Mouse (Mus musculus) layer of hippocampus, adult 2 months (tissue): Measurements from ENCODE around the gene Tgfb2. TPM values are rescaled to one million over a fixed set of nuclear protein-coding genes. Genes with fewer than 3 reads are reported as not detected.

Experiments used
- DNase-seq, 2 experiments: peaks; one replicate each; pipeline ENCODE4 v3.0.0; 2022; ENCODE audit warnings: low spot score in 2 of 2
- H3K27ac ChIP-seq: fragments of 200-600 bp; 2 replicates; pipeline ENCODE4 v1.8.1; 2022
- H3K4me3 ChIP-seq: fragments of 200-600 bp; 2 replicates; pipeline ENCODE4 v1.8.1; 2022; ENCODE audit warnings: mild to moderate bottlenecking
- CTCF ChIP-seq: fragments of 200-600 bp; conservative IDR thresholded peaks from 2 replicates; pipeline ENCODE4 v1.8.1; 2022; ENCODE audit warnings: antibody characterized with exemption, mild to moderate bottlenecking, moderate library complexity
- total RNA-seq, 2 experiments: library from RNA; stranded (reverse); gene quantifications; 2 replicates each; pipeline ENCODE4 v1.2.3; 2021

Tgfb2 gene
- total RNA-seq, 2 experiments from 2014 or later: 27.0 to 35.4 TPM

DNA sequence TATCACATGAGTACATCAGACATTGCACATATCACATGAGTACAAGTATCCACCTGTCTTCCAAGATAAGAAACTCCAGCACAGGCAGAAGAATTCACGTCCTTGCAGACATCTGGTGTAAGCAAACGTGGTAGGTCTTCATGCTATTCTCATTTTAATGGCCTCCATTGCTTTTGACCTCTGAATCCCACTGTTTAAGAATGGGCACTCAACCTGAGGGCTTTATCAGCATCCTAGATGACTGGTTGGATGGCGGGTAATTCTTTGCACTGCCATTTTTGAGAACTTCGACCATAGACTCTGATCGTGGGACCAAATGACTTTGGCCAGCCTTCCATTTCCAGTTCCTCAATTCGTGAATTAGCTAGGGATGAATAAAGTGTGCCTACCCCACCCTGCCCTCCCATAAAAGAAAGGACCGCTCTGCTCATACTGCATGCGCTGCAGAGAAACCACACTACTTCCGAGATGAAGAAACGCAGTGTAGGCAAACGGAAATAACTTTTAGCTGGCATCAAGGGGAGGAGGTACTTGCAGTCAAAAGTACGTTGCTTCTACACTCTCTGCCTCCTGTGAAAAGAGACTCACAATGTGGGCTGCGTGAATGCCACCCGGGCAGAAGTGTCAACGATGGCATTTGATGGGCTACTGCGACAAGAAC is 48.1 kb downstream of the Tgfb2 start:
- Histone ChIP-seq H3K4me3 (no peak overlapping the region), H3K27ac (no peak overlapping the region)
- TF ChIP-seq CTCF: no peak
- no peak for DNase-seq

DNA sequence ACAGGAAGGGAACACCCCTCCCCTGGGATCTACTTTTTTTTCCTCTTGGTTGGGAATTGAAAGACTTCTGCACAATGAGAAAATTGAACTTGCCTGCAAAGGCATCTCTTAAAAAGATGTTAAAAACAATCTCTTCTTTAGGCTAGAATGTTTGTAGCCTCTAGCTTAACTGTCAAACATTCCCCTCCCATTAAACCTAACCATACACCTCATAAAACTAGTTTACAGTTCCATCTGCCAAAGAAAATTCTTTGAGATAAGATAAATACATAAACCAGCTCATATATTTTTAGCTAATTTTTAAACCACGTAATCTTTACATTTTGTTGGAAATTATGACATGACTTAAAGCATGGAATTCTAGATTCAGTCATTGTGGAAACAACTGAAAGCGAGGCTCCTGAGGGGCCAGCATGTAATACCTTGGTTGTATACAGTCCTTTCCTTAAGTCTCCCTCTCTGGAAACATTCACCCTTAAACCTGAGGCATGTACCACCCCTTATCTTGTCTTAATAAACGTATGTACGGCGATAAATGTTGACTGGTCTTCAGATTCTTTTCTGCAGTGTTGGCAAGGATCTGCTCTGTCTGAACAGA is 49.0 kb downstream of the Tgfb2 start:
- Histone ChIP-seq H3K27ac (no peak overlapping the region), H3K4me3 (no peak overlapping the region)
- DNase-seq: no peak
- TF ChIP-seq CTCF: no peak

DNA sequence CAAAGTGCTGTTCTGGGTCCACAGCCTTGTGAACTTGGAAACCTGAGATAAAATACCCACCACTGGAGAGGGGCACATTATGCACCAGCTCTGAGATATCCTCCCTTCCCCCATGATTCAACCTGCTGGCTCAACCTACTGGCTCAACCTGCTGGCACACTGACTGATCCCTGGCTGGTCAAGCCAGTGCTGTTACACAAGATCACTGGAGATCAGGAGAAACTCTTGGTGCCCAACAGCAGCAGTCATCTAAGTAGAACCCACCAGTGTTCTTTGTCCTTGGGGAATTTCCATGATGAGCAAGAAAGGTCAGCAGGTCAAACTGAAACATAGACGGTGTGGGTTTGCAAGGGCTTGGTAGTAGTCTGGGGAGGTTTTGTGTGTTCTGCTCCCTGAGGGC is 49.6 kb downstream of the Tgfb2 start:
- H3K27ac ChIP-seq: peak overlapping the region; percentile 53; the same call in 1 of the 2 replicates
- TF ChIP-seq CTCF: no peak

DNA sequence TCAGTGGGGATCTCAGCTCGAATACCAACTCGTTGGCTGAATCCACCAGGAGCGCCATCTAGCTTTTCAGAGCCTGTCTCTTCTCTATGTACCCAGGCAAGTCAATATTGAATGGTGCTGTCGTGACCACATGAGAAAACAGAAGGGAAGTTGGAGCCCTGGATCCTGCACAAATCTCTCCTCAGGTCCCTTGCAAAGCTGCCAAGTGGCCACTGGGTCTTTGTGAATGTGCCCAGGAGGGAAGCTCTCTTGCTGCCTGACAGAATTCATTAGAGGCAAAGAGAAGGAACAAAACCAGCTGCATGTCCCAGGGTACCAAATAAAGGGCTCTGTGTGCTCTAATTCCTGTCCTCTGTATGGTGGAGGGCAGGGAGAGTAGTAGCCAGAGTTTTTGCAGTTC is 50.7 kb downstream of the Tgfb2 start:
- TF ChIP-seq CTCF: peak; percentile 52
- H3K27ac ChIP-seq: peak overlapping the region; percentile 53; the same call in 1 of the 2 replicates
- peak; percentile 29 to 44 for DNase-seq
- H3K4me3 ChIP-seq: no peak overlapping the region

More for the DNA sequence above, 49.6 kb downstream of the Tgfb2 start:
- no peak for DNase-seq
- no peak overlapping the region for H3K4me3 ChIP-seq

DNA sequence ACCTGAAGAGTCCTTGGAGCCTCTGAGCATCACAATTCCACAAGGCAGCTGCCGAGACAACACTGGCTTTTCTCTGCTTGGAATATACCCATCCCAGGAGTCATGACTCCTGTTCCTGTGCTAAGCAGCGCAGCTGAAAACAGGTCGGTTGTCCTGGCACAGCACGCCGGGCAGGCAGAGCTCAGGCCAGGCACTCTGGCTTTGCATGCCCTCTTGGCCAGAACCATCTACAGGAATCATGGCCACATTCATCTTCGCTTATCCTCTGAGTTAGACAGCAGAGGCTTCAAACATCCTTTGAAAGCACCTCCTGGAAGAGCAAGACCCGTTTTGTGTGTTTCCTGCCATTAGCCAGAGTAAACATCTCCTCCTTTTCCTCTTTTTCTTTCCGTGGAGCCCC is 53.6 kb downstream of the Tgfb2 start:
- DNase-seq: no peak
- TF ChIP-seq CTCF: no peak
- H3K27ac ChIP-seq: 0 out of 2 replicates have a peak overlapping the region, but pooled peaks have one; percentile 39
- no peak overlapping the region for H3K4me3 ChIP-seq

DNA sequence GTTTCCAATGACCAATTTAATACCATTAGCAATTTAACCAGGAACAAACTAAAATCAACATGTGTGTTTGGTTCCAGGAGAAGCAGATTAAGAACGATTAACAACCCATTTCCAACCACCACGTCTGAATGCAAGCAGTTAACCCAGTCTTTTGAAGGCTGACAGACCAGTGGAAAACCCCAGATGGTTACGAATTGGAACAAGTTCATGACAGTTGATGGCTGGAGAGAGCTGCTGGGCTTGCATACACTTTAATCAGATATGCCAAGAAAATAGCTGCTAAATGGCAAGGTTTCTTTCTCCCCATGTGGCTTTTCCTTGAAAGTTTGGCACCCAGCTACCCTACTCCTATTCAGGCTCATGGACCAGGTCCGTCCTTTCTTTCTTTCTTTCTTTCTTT is 55.8 kb downstream of the Tgfb2 start:
- TF ChIP-seq CTCF: no peak
- DNase-seq: no peak
- H3K4me3 ChIP-seq: no peak overlapping the region
- no peak overlapping the region for H3K27ac ChIP-seq

DNA sequence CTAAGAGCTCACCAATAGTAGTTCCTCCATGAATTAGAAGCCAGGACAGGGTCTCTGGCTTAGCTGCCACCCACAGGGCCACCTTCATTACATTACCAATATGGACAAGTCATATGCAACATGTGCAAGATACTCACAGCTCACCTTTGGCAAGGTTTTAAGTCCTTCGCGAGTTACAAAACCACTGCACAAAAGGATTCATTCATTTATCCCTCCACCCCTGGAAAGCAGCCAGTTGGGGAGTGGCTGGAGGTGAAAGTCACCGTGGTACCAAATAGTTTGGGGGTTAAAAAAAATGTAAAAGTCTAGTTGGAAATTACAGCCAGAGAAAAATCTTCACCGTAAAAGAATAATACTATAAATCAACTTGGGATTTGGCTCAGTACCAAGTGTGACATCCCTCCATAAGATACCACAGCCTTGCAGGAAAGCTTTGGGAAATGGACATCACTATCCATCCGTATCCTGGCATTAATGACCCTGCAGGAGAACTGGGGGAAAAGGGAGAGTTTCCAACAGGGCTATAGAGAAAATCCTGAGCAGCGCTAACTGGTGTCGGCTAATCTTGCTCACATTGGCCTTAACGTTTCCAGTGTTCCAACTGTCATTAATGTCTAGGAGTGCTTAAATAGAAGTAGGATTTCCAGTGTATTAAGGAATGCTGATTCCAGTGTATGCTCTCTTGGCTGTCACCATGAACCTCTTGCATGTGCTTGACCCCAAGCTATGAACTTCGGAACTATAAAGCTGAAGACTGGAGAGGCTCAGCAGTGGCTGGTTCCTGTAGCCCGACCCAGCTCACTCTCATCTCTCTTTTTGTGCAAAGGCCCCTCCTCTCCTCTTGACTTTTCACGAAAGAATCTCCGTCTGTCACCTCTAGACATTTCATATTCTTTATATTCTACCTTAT is 68.2 kb downstream of the Tgfb2 start:
- Histone ChIP-seq H3K4me3 (no peak overlapping the region), H3K27ac (no peak overlapping the region)
- no peak for TF ChIP-seq CTCF
- DNase-seq: no peak

DNA sequence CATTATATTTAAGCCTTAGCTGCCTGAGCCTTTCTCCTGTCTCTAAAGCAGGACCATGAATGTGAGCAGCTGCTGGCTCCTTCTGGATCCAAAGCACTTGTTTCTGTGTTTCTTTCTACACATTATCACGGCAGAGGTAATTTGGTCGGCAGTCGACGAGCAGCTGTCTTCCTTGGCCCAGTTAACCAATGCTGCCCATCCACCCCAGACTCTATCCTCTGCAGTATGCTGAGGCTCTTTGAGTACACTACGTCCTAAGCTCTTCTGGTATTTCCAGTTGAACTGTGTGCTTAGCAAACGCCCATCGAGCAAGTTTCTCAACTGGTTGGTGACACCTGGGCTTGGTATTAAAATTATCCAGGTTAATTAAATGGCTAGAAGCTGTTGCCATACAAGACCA is 70.7 kb downstream of the Tgfb2 start:
- DNase-seq: no peak
- no peak for TF ChIP-seq CTCF
- no peak overlapping the region for H3K27ac ChIP-seq
- H3K4me3 ChIP-seq: no peak overlapping the region

DNA sequence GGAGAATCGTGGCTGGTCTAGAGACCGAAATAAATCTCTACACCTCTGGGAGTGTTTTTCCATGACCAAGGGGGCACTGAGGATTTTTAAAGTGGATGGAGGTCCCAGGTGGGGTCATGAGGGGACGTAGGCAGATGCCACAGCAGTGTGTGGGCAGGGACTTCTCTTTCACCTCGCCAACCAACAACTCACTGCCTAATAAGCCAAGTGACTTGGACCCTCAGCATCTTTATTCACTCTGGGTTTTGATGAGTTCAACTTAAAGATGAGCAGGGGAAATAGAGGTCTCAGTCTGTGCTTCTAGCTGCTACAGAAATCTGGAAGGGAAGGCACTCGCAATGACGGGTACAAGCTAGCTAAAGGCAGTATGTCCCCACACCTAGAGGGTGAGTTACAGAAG is 74.3 kb downstream of the Tgfb2 start:
- no peak for DNase-seq
- TF ChIP-seq CTCF: no peak
- H3K27ac ChIP-seq: no peak overlapping the region
- H3K4me3 ChIP-seq: no peak overlapping the region

DNA sequence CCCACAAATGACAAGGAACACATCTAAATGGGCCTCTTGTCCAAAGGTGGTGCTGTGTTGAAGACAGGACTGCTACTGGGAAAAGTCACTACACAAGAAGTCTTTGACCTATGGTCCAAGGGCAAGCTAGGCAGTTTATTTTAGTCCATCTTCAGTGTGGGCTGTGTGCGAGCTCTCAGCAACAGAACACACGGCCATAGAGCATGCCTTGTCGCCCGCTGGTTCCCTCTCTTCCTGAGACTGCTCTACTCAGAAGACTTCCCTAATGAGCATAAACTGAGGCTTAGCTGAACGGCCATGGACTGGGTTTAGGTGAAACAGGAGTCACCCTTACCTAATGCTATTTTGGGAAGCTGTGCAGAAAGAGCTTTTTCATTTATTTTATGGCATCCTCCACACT is 74.8 kb downstream of the Tgfb2 start:
- TF ChIP-seq CTCF: no peak
- no peak for DNase-seq
- no peak overlapping the region for H3K4me3 ChIP-seq
- no peak overlapping the region for H3K27ac ChIP-seq

DNA sequence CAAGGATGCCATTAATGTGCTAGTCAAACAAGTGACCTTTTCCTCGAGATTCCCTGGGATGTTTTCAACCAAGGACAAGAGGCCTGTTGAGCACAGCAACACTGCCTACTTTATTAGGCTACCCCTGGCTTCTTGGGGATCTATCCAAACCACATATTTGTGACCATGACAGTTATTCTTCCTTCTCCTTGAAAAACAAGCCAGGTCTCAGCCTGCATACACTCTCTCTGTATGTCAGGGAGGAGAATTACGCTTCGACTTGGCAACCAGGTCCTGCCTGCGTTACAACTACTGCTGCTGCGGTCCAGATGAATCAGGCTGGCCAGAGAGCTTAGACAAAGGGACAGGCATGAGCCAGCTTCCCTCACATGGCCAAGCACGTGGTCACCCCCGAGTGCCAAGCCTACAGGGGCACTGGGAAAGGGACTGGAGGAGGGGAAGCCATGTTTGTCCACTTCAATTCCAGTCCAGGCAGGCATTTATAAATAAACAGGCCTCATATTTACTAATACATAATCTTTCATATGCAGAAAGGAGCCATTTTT is 78.3 kb downstream of the Tgfb2 start:
- Histone ChIP-seq H3K27ac (peak overlapping the region; percentile 40; the same call in 1 of the 2 replicates), H3K4me3 (no peak overlapping the region)
- DNase-seq: peak; percentile 45 to 73
- no peak for TF ChIP-seq CTCF

DNA sequence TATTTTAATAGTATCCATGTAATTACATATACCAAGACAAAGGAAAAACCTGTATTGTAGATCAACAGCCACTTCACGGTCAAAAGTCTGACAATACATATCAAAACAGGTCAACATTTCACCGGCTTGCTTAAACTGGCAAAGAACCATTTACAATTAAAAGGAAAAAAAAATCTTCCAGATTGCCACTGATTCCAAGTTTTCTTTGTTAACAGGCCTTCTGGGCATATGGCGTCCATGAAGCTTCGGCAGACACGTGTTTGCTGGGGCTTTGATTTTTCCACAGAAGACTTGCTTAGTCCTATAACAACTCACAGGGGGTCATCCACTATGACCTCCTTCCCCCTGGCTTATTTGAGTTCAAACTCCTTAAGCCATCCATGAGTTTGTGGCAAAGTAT is 81.3 kb downstream of the Tgfb2 start:
- no peak for DNase-seq

DNA sequence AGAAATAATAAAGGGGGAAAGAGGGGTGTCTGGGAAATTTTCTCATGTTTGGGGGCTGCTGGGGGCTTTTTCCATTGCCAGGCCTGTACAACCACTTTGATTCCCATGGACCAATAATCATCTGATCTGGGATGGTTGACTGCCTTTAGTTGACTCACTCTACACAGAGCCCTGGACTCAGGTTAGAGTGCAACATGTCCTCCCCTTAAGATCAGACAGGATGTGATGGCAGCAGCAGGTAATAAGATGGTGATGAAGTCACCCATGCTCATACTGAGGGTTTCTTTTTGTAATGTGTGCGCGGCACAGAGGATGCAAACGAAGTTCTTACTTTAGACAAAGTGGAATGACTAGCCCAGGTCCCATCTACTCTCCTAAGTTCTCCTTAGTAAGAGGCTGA is 84.0 kb downstream of the Tgfb2 start:
- no peak for TF ChIP-seq CTCF
- Histone ChIP-seq H3K4me3 (no peak overlapping the region), H3K27ac (no peak overlapping the region)
- DNase-seq: no peak

More for the DNA sequence above, 81.3 kb downstream of the Tgfb2 start:
- H3K27ac ChIP-seq: no peak overlapping the region
- H3K4me3 ChIP-seq: no peak overlapping the region
- TF ChIP-seq CTCF: no peak
